Mouse (Mus musculus) liver, embryonic 14.5 days (tissue): ENCODE data around the gene Rec114.

Experiments used
- CTCF ChIP-seq: IDR thresholded peaks from 2 replicates; pipeline ENCODE4 v1.5.1; 2016; ENCODE audit warnings: antibody characterized with exemption, low read depth, control low read depth
- EP300 ChIP-seq: IDR thresholded peaks from 2 replicates; pipeline ENCODE4 v1.6.1; 2016; ENCODE audit warnings: antibody characterized with exemption, low read depth

DNA sequence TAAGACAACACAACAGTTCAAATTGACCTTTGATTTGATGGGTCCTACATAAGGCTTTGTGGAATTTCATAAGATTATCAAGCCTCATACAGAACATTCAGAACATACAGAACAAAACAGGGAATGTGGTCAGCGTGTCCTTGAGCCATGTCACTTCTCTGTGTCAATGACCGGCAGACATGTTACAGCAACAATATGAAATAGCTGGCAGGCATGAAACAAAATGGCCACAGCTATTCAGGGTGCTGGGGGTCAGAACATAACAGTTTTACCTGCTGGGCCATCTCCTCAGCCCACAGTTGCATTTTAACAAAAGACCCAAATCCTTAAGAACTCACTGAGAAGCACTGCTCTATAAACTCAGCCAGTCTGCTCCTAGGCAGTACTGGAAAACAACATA is 45.3 kb downstream of the Rec114 start:
- TF ChIP-seq EP300 (no peak), CTCF (no peak)
